Mouse (Mus musculus): ENCODE data around the gene Zfp711. TPM values are rescaled to one million over a fixed set of nuclear protein-coding genes. Genes with fewer than 3 reads are reported as not detected.

Zfp711 gene
- 10 to 100 TPM; 10.4 to 11.3 TPM for total RNA-seq (2021)

GRCm38 (mm10) chrX:112600511-112601305, at the start of gene Zfp711:
Gene Zfp711 (plus strand): TSS chrX:112600526.
- peak; percentile 55 to 61 for DNase-seq (ENCODE audit: extremely low spot score in 1 of 2, low spot score in 1 of 2)

- DNase-seq (ENCODE audit: extremely low spot score in 1 of 2, low spot score in 1 of 2): no peak
Observed at GRCm38 (mm10) chrX:112567716-112568115, 32.6 kb upstream of the Zfp711 start.

- DNase-seq (ENCODE audit: extremely low spot score in 1 of 2, low spot score in 1 of 2): peak; percentile 10 to 20
Observed at GRCm38 (mm10) chrX:112601306-112602120, 1.2 kb downstream of the Zfp711 start.

GRCm38 (mm10) chrX:112675525-112675924, 75.2 kb downstream of the Zfp711 start:
- no peak for DNase-seq (ENCODE audit: extremely low spot score in 1 of 2, low spot score in 1 of 2)

- DNase-seq (ENCODE audit: extremely low spot score in 1 of 2, low spot score in 1 of 2): no peak
Observed at GRCm38 (mm10) chrX:112680605-112681004, 80.3 kb downstream of the Zfp711 start.

Other genes with a start within 250 kb of the Zfp711 start
- not detected for gene Satl1, start 193.7 kb upstream of the Zfp711 start, total RNA-seq (2021)
- gene 2010106E10Rik, start 105.3 kb upstream of the Zfp711 start, total RNA-seq (2021): not detected
- gene Pof1b, start 98.1 kb downstream of the Zfp711 start, total RNA-seq (2021): not detected